Mouse (Mus musculus) liver (tissue): ENCODE data around the gene Rslcan18.
"Not testable (repeated sequence)": the region's sequence is repeated elsewhere in the genome, so short reads cannot be mapped to it uniquely, and the experiment has no call there.

Experiments used
- DNase-seq: peaks from one replicate; pipeline ENCODE4 v3.0.0-alpha.2; 2020; ENCODE audit warnings: mixed read lengths

The Rslcan18 gene

GRCm38 (mm10) chr13:67116163-67116562 lies at the start of gene Rslcan18:
TSS of gene Rslcan18 (minus strand) at chr13:67116263.
- DNase-seq: not testable (repeated sequence)

- peak; percentile 61 for DNase-seq
Measured at GRCm38 (mm10) chr13:67128038-67128721, 12.1 kb upstream of the Rslcan18 start.

GRCm38 (mm10) chr13:67127507-67127906 lies 11.4 kb upstream of the Rslcan18 start:
- not testable (repeated sequence) for DNase-seq

GRCm38 (mm10) chr13:67124460-67124859 lies 8.4 kb upstream of the Rslcan18 start:
- DNase-seq: no peak

GRCm38 (mm10) chr13:67121360-67121759 lies 5.3 kb upstream of the Rslcan18 start, which contains the start of gene Zfp759:
TSS of gene Zfp759 (plus strand) at chr13:67121660.
- not testable (repeated sequence) for DNase-seq

GRCm38 (mm10) chr13:67113287-67113686 lies 2.8 kb downstream of the Rslcan18 start:
- DNase-seq: no peak

- DNase-seq: no peak
Measured at GRCm38 (mm10) chr13:67112096-67112495, 4.0 kb downstream of the Rslcan18 start.

GRCm38 (mm10) chr13:67108821-67109206 lies 7.2 kb downstream of the Rslcan18 start:
- peak; percentile 70 for DNase-seq

GRCm38 (mm10) chr13:67108194-67108820 lies 7.8 kb downstream of the Rslcan18 start, which contains the start of gene Gm28557:
TSS of gene Gm28557 (minus strand) at chr13:67108604.
- DNase-seq: peak; percentile 90

GRCm38 (mm10) chr13:67107681-67108080 lies 8.4 kb downstream of the Rslcan18 start:
- peak; percentile 7 for DNase-seq

- DNase-seq: no peak
Measured at GRCm38 (mm10) chr13:67097876-67098275, 18.2 kb downstream of the Rslcan18 start, which contains the start of gene Zfp708. TSS of gene Zfp708 (minus strand) at chr13:67097976.

- no peak for DNase-seq
Measured at GRCm38 (mm10) chr13:67090154-67090553, 25.9 kb downstream of the Rslcan18 start.

- DNase-seq: no peak
Measured at GRCm38 (mm10) chr13:67081946-67082345, 34.1 kb downstream of the Rslcan18 start.

- peak; percentile 86 for DNase-seq
Measured at GRCm38 (mm10) chr13:67081142-67081713, 34.8 kb downstream of the Rslcan18 start.

GRCm38 (mm10) chr13:67077244-67077643 lies 38.8 kb downstream of the Rslcan18 start:
- no peak for DNase-seq

- no peak for DNase-seq
Measured at GRCm38 (mm10) chr13:67072786-67073185, 43.3 kb downstream of the Rslcan18 start.

- DNase-seq: no peak
Measured at GRCm38 (mm10) chr13:67065386-67065785, 50.7 kb downstream of the Rslcan18 start.

- DNase-seq: peak; percentile 42
Measured at GRCm38 (mm10) chr13:67062427-67062826, 53.6 kb downstream of the Rslcan18 start.

- peak; percentile 85 for DNase-seq
Measured at GRCm38 (mm10) chr13:67060786-67061358, 55.2 kb downstream of the Rslcan18 start, which contains the start of gene Zfp712. TSS of gene Zfp712 (minus strand) at chr13:67061170.

- no peak for DNase-seq
Measured at GRCm38 (mm10) chr13:67060161-67060785, 55.8 kb downstream of the Rslcan18 start.
